Mouse (Mus musculus) cerebellum, adult 2 months (tissue): Measurements from ENCODE around the gene Tspan9.

Experiments
- CTCF ChIP-seq: fragments of 200-500 bp; IDR thresholded peaks from 2 replicates; pipeline ENCODE4 v1.5.1; 2011; ENCODE audit warnings: low read depth, mild to moderate bottlenecking, control low read depth, low read length, moderate library complexity, borderline replicate concordance; ENCODE audit not compliant: insufficient read depth
- POLR2A ChIP-seq: fragments of 200-500 bp; IDR thresholded peaks from 2 replicates; pipeline ENCODE4 v1.6.1; 2011; ENCODE audit warnings: low read length, control low read depth, borderline replicate concordance; ENCODE audit not compliant: insufficient read depth

DNA sequence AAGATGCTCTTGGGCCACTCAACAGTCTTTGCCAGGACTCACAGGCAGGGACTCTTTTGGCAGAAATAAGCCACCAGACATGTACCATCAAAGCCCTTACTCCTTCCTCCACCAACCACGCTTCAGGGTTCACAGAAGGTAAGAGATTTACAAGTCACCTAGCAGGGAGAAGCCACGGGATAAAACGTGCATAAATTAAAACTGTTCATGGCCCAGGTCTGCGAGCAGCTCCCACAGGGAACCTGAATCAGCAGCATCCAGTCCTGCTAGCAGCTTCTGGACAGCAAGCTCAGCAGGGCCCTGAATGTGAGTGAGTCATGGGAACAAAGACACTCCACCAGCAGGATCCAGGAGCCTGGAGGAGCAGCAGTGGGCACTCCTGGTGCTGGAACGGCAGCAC lies 7.9 kb downstream of the Tspan9 start:
- TF ChIP-seq CTCF (no peak), POLR2A (no peak)
